Mouse (Mus musculus): Measurements from ENCODE around the gene Itpkb. TPM values are rescaled to one million over a fixed set of nuclear protein-coding genes. Genes with fewer than 3 reads are reported as not detected.
A peak's percentile ranks its signal among the peaks of the same experiment; 100 is the strongest.

Itpkb gene
- polyA plus RNA-seq, 1 experiment from 2014 or later: 4.3 TPM

DNA sequence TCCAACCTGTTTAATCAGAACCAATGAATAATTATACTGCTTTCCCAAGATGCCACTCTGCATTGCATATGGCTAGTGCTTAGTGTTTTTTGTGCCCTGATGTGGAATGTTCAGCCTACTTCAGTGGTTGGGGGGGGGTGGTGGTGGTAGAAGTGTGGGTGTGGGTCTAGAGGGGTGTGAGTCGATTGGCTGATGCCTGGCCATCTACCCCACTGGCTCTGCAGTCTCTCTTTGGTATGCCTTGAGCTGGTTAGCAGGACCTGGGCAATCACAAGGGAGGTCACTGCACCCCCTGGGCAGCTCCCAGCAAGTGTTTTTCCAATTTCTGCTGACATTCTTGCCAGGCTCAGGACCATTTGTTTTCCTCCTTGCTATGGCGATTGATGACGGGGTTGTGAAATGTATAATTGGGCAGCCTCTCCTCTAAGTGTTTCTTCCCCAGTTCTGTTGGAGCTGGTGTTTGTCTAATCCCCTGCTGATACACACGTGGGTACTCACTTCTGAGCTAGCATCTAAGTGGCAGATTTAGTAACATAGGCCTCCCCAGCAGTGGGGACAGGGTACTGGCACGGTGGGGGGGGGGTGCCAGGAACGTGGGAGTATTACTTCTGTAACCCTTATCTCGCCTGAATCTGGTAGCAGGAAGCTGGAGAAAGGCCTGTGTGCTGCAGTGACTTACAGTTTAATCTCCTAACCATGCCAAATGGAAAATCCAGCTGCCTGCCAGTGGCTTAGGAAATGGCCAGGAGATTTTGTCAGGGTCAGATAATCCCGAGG is 13.3 kb downstream of the Itpkb start:
- H3K9me3 ChIP-seq (ENCODE audit: control insufficient read depth, low read length): no peaks in the 10 kb centered on the region
- no peak overlapping the region for H3K4me2 ChIP-seq
- H3K36me3 ChIP-seq (ENCODE audit: control insufficient read depth, insufficient read depth, low read length): no peaks in the 10 kb centered on the region
- WGBS: 37% methylated on average over 8 of the region's 8 CpGs
- no peak for DNase-seq (ENCODE audit: low spot score)
- ATAC-seq (replicated peaks; ENCODE audit: low FRiP score): no peak
- H3K4me1 ChIP-seq (replicated peaks; ENCODE audit: control insufficient read depth, insufficient read depth, low read length): peaks cover 3% of the 10 kb centered on the region
- H3K9ac ChIP-seq (ENCODE audit: low read depth, low read length): no peak overlapping the region
- H3K27ac ChIP-seq (ENCODE audit: low read depth, low read length): no peak overlapping the region
- H3K27me3 ChIP-seq (replicated peaks; ENCODE audit: control insufficient read depth, insufficient read depth, low read length): no peaks in the 10 kb centered on the region
- no peak overlapping the region for H3K4me3 ChIP-seq (ENCODE audit: low read depth, low read length)

DNA sequence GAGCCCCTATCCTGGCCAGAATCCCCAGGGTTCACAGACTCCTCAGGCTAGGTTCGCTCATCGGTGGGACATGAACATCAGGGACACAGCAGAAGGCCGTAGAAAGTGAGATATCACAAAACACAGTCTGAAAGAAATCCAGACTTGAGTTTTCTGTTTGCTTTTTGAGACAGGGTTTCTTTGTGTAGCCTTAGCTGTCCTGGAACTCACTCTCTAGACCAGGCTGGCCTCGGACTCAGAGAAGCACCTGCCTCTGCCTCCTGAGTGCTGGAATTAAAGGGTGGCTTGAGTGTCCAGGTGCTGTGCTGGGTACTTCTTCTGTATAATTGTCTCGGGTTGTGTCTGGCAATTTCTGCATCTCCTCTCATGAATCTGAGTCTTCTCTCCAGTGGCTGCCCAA is 14.8 kb downstream of the Itpkb start:
- H3K4me2 ChIP-seq: no peak overlapping the region
- 87% methylated on average over 5 of the region's 5 CpGs for WGBS
- H3K9ac ChIP-seq (ENCODE audit: low read depth, low read length): no peak overlapping the region
- H3K9me3 ChIP-seq (ENCODE audit: control insufficient read depth, low read length): no peaks in the 10 kb centered on the region
- H3K36me3 ChIP-seq (ENCODE audit: control insufficient read depth, insufficient read depth, low read length): no peaks in the 10 kb centered on the region
- ATAC-seq (replicated peaks; ENCODE audit: low FRiP score) (no peak), DNase-seq (ENCODE audit: low spot score) (no peak)
- no peak overlapping the region for H3K4me3 ChIP-seq (ENCODE audit: low read depth, low read length)
- no peak overlapping the region for H3K27ac ChIP-seq (ENCODE audit: low read depth, low read length)
- no peaks in the 10 kb centered on the region for H3K27me3 ChIP-seq (replicated peaks; ENCODE audit: control insufficient read depth, insufficient read depth, low read length)
- peaks cover 8% of the 10 kb centered on the region for H3K4me1 ChIP-seq (replicated peaks; ENCODE audit: control insufficient read depth, insufficient read depth, low read length)

DNA sequence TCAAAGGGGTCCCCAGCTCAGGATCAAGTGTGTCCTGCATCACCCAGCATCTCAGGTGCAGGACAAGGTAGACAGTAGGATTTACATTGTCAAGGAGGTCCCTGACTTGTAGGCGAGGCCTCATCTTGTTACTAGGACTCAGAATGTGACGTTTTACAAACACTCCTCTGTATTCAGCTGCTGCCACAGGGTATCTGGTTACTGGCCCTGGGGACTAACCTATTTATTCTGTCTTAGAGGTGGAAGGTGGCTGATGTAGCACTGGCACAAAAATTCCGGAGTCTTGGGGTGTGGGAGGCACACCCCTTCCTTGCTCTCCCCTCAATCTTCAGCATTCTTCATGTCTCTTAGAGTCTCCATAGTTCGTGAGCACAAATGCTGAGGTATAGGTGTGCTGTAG is 16.8 kb downstream of the Itpkb start:
- H3K4me2 ChIP-seq: no peak overlapping the region
- H3K27ac ChIP-seq (ENCODE audit: low read depth, low read length): no peak overlapping the region
- H3K36me3 ChIP-seq (ENCODE audit: control insufficient read depth, insufficient read depth, low read length): no peaks in the 10 kb centered on the region
- 72% methylated on average over 4 of the region's 4 CpGs for WGBS
- DNase-seq (ENCODE audit: low spot score) (no peak), ATAC-seq (replicated peaks; ENCODE audit: low FRiP score) (no peak)
- H3K4me1 ChIP-seq (replicated peaks; ENCODE audit: control insufficient read depth, insufficient read depth, low read length): peaks cover 12% of the 10 kb centered on the region
- no peak overlapping the region for H3K9ac ChIP-seq (ENCODE audit: low read depth, low read length)
- H3K4me3 ChIP-seq (ENCODE audit: low read depth, low read length): no peak overlapping the region
- no peaks in the 10 kb centered on the region for H3K9me3 ChIP-seq (ENCODE audit: control insufficient read depth, low read length)
- H3K27me3 ChIP-seq (replicated peaks; ENCODE audit: control insufficient read depth, insufficient read depth, low read length): no peaks in the 10 kb centered on the region

DNA sequence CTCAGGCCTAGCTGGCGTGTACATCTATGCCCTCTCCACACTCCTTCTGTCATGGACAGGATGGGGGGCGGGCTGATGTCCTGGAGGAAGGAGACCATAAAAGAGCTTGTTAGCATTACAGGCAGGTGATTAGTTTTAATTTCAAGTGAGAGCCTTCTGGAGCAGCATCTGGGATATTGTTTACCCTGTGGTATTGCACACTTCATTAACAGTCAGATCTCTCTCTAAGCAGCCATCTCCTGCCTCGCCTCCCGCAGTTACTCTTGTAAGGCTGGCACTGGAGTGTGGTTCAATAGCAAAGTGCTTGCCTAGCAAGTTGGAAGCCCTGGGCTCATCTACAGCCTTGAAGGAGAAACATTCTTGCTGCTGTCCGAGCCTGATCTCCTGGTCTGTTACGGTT is 17.6 kb downstream of the Itpkb start:
- Histone ChIP-seq H3K4me3 (ENCODE audit: low read depth, low read length) (no peak overlapping the region), H3K9me3 (ENCODE audit: control insufficient read depth, low read length) (no peaks in the 10 kb centered on the region), H3K4me2 (no peak overlapping the region), H3K27ac (ENCODE audit: low read depth, low read length) (no peak overlapping the region), H3K36me3 (ENCODE audit: control insufficient read depth, insufficient read depth, low read length) (no peaks in the 10 kb centered on the region), H3K27me3 (replicated peaks; ENCODE audit: control insufficient read depth, insufficient read depth, low read length) (no peaks in the 10 kb centered on the region), H3K9ac (ENCODE audit: low read depth, low read length) (no peak overlapping the region), H3K4me1 (replicated peaks; ENCODE audit: control insufficient read depth, insufficient read depth, low read length) (peaks cover 17% of the 10 kb centered on the region)
- no peak for ATAC-seq (replicated peaks; ENCODE audit: low FRiP score)
- DNase-seq (ENCODE audit: low spot score): no peak
- 85% methylated on average over 6 of the region's 6 CpGs for WGBS

DNA sequence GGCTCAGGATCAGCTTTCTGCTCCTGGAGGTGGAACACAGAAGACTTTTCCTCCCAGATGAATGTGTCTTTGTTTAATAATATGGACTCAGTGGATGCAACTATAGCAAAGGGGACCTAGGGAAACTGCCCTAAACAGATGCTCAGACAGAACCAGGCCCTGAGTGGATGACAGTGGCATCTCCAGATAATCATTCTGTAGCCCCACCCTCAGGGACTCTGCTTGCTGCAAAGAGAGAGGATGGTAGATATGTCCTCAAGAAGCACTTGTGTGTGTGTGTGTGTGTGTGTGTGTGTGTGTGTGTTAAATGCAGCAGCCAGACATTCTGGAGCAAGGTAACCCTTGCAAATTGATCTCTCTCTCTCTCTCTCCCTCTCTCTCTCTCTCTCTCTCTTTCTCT is 18.8 kb downstream of the Itpkb start:
- peak; percentile 74 for ATAC-seq (replicated peaks; ENCODE audit: low FRiP score)
- no peaks in the 10 kb centered on the region for H3K27me3 ChIP-seq (replicated peaks; ENCODE audit: control insufficient read depth, insufficient read depth, low read length)
- H3K36me3 ChIP-seq (ENCODE audit: control insufficient read depth, insufficient read depth, low read length): no peaks in the 10 kb centered on the region
- H3K9ac ChIP-seq (ENCODE audit: low read depth, low read length): no peak overlapping the region
- peaks cover 26% of the 10 kb centered on the region for H3K4me1 ChIP-seq (replicated peaks; ENCODE audit: control insufficient read depth, insufficient read depth, low read length)
- no peak overlapping the region for H3K4me2 ChIP-seq
- no peak overlapping the region for H3K27ac ChIP-seq (ENCODE audit: low read depth, low read length)
- H3K4me3 ChIP-seq (ENCODE audit: low read depth, low read length): no peak overlapping the region
- H3K9me3 ChIP-seq (ENCODE audit: control insufficient read depth, low read length): no peaks in the 10 kb centered on the region
- DNase-seq (ENCODE audit: low spot score): no peak

DNA sequence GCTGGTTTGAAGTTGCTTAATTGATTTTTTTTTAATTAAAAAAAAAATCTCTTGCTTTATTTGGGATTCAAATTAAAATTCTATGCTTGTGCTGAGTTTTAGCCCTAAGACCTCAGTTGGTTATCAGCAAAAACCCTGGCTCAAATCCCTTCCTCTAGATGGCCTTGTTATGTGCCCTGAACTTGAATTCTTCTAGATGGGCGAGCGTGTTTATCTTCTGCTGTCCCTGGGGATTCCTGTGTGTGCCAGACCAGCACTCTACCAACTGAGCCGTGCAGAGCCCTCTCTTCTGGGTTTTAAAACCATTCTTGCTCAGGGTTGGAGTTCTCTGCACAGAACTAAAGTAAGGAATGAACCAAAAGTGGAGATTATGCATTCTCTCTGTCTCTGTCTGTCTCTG is 22.0 kb downstream of the Itpkb start:
- ATAC-seq (replicated peaks; ENCODE audit: low FRiP score) (no peak), DNase-seq (ENCODE audit: low spot score) (no peak)
- 49% methylated on average over 3 of the region's 3 CpGs for WGBS
- H3K4me1 ChIP-seq (replicated peaks; ENCODE audit: control insufficient read depth, insufficient read depth, low read length): peaks cover 44% of the 10 kb centered on the region
- no peak overlapping the region for H3K27ac ChIP-seq (ENCODE audit: low read depth, low read length)
- H3K27me3 ChIP-seq (replicated peaks; ENCODE audit: control insufficient read depth, insufficient read depth, low read length): no peaks in the 10 kb centered on the region
- no peaks in the 10 kb centered on the region for H3K9me3 ChIP-seq (ENCODE audit: control insufficient read depth, low read length)
- H3K9ac ChIP-seq (ENCODE audit: low read depth, low read length): no peak overlapping the region
- H3K4me3 ChIP-seq (ENCODE audit: low read depth, low read length): no peak overlapping the region
- no peak overlapping the region for H3K4me2 ChIP-seq
- no peaks in the 10 kb centered on the region for H3K36me3 ChIP-seq (ENCODE audit: control insufficient read depth, insufficient read depth, low read length)

DNA sequence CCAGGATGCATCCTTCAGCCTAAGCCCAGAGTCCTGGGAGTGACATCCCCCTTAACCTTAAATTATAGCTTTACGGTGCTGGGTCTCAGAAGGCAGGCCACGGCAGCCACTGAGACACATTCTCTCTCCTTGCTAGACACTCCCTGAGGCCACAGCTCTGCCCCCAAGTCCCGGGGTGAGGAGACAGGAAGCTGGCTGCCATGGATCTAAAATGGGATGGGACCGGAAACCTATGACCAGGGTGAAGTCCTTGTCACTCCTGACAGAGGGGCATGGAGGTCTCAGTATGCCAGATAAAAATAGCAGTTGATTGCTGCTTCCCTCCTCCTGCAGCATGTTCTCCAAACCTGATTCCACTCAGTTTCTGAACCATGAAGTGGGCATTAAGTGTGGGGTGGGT is 23.8 kb downstream of the Itpkb start:
- no peak for DNase-seq (ENCODE audit: low spot score)
- H3K36me3 ChIP-seq (ENCODE audit: control insufficient read depth, insufficient read depth, low read length): no peaks in the 10 kb centered on the region
- WGBS: 42% methylated on average over 4 of the region's 4 CpGs
- H3K4me1 ChIP-seq (replicated peaks; ENCODE audit: control insufficient read depth, insufficient read depth, low read length): peaks cover 53% of the 10 kb centered on the region
- ATAC-seq (replicated peaks; ENCODE audit: low FRiP score): no peak
- no peak overlapping the region for H3K9ac ChIP-seq (ENCODE audit: low read depth, low read length)
- H3K4me3 ChIP-seq (ENCODE audit: low read depth, low read length): no peak overlapping the region
- H3K27me3 ChIP-seq (replicated peaks; ENCODE audit: control insufficient read depth, insufficient read depth, low read length): no peaks in the 10 kb centered on the region
- peak overlapping the region; percentile 17; the same call in 1 of the 2 replicates for H3K4me2 ChIP-seq
- H3K27ac ChIP-seq (ENCODE audit: low read depth, low read length): no peak overlapping the region
- H3K9me3 ChIP-seq (ENCODE audit: control insufficient read depth, low read length): no peaks in the 10 kb centered on the region

DNA sequence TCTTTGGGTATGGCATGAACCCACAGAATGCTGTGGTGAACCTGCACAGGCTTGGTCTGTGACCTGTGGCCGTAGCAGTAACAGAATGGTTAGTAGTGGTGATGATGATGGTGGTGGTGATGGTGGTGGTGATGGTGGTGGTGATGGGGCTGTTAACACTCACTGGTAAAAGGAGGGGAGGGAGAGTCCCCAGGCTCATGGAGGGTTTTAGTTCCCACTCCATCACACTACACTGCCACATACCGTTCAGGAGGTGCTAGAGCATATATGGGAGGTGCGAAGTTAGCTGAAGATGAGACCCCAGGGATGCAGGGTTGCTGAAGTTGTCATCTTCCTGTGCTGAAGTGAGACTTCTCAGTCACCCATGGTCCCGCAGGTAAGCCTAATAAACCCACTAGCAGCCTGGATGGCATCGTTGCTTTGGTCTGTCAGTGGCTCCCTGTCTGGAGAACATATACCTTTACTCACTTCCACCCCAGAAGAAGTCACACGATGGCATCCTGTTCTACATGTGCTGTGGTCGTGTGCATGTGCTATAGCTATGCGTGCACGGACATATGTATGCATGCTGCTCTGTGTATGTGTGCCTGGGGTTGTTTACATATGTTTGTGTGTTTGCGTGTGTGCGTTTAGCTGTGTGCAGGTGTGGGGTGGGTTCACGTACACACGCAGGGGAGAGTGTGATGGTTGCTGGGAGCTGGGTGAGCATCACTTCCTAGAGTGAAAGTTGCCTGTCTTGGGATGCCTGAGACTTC is 24.9 kb downstream of the Itpkb start:
- Histone ChIP-seq H3K36me3 (ENCODE audit: control insufficient read depth, insufficient read depth, low read length) (no peaks in the 10 kb centered on the region), H3K4me2 (no peak overlapping the region), H3K27me3 (replicated peaks; ENCODE audit: control insufficient read depth, insufficient read depth, low read length) (no peaks in the 10 kb centered on the region), H3K27ac (ENCODE audit: low read depth, low read length) (no peak overlapping the region), H3K4me1 (replicated peaks; ENCODE audit: control insufficient read depth, insufficient read depth, low read length) (peaks cover 55% of the 10 kb centered on the region), H3K9me3 (ENCODE audit: control insufficient read depth, low read length) (no peaks in the 10 kb centered on the region), H3K9ac (ENCODE audit: low read depth, low read length) (no peak overlapping the region), H3K4me3 (ENCODE audit: low read depth, low read length) (no peak overlapping the region)
- DNase-seq (ENCODE audit: low spot score): no peak
- WGBS: 88% methylated on average over 13 of the region's 13 CpGs
- ATAC-seq (replicated peaks; ENCODE audit: low FRiP score): no peak

DNA sequence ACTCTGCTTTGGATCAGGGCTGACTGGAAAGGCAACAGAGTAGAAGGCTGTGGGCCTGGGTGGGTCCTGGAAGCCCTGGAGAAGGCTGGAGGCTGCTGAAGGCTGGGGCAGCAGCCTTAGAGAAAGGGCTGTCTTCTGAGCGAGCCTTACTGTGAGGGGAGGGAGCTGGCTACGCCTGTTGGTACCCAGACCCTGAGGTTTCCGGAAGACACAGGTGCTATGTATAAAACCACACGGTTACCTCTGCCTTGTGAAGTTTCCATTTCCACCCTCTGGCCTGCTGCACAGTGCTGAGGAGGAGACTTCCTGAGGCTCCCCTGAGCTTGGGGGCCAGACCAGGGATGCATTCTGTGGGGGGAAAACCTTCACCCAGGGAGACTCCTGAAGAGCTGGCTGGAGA is 25.9 kb downstream of the Itpkb start:
- ATAC-seq (replicated peaks; ENCODE audit: low FRiP score): no peak
- Histone ChIP-seq H3K4me2 (no peak overlapping the region), H3K9me3 (ENCODE audit: control insufficient read depth, low read length) (no peaks in the 10 kb centered on the region), H3K9ac (ENCODE audit: low read depth, low read length) (no peak overlapping the region), H3K4me1 (replicated peaks; ENCODE audit: control insufficient read depth, insufficient read depth, low read length) (peaks cover 55% of the 10 kb centered on the region), H3K36me3 (ENCODE audit: control insufficient read depth, insufficient read depth, low read length) (no peaks in the 10 kb centered on the region), H3K4me3 (ENCODE audit: low read depth, low read length) (no peak overlapping the region), H3K27me3 (replicated peaks; ENCODE audit: control insufficient read depth, insufficient read depth, low read length) (no peaks in the 10 kb centered on the region), H3K27ac (ENCODE audit: low read depth, low read length) (no peak overlapping the region)
- 64% methylated on average over 4 of the region's 4 CpGs for WGBS
- DNase-seq (ENCODE audit: low spot score): no peak

Measured in liver, embryonic 11.5 days (tissue).